Mouse (Mus musculus) E14TG2a.4 (cell line): Measurements from ENCODE around the gene Rfc4.

Experiments
- H3K27me3 ChIP-seq: 2 replicates; pipeline ENCODE4 v1.6.1; 2014; ENCODE audit warnings: low read length, control low read depth; ENCODE audit not compliant: insufficient read depth
- H3K36me3 ChIP-seq: 2 replicates; pipeline ENCODE4 v1.6.1; 2014; ENCODE audit warnings: low read length, control low read depth; ENCODE audit not compliant: insufficient read depth
- H3K4me1 ChIP-seq: replicated peaks from 2 replicates; pipeline ENCODE4 v1.6.1; 2014; ENCODE audit warnings: low read depth, low read length, control low read depth
- H3K4me3 ChIP-seq: replicated peaks from 2 replicates; pipeline ENCODE4 v1.5.1; 2014; ENCODE audit warnings: mild to moderate bottlenecking, low read length
- H3K9me3 ChIP-seq: 2 replicates; pipeline ENCODE4 v1.6.1; 2014; ENCODE audit warnings: low read length, control low read depth
- CTCF ChIP-seq: conservative IDR thresholded peaks from 2 replicates; pipeline ENCODE4 v1.5.1; 2014; ENCODE audit warnings: low read length
- NANOG ChIP-seq: IDR thresholded peaks from 2 replicates; pipeline ENCODE4 v1.6.1; 2014; ENCODE audit warnings: borderline replicate concordance, low read length, mixed read lengths
- POU5F1 ChIP-seq: IDR thresholded peaks from 2 replicates; pipeline ENCODE4 v1.6.1; 2014; ENCODE audit warnings: low read length, borderline replicate concordance

The Rfc4 gene

GRCm38 (mm10) chr16:23109350-23110280 is 17.9 kb downstream of the Rfc4 start:
- no peaks in the 10 kb centered on the region for H3K9me3 ChIP-seq
- peaks cover 67% of the 10 kb centered on the region for H3K36me3 ChIP-seq
- no peaks in the 10 kb centered on the region for H3K27me3 ChIP-seq
- peaks cover 27% of the 10 kb centered on the region for H3K4me1 ChIP-seq
- H3K4me3 ChIP-seq: peak overlapping the region; percentile 100
- no peak for TF ChIP-seq NANOG
- no peak for TF ChIP-seq CTCF
- no peak for TF ChIP-seq POU5F1

DNA sequence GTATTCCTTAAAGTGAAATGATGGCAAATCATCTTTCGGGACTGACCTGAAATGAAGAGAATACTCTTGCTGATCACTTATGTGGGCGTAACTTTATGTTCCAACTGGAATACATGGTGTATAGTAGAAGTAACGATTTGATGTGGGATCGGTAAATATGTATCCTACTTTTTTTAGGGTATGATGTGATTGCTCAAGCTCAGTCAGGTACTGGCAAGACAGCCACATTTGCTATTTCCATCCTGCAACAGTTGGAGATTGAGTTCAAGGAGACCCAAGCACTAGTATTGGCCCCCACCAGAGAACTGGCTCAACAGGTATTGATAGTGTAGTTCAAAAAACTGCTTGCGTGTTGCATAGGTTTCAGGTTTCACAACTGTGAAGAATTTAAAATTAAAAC is 18.6 kb downstream of the Rfc4 start:
- peak overlapping the region; percentile 100 for H3K4me3 ChIP-seq
- peaks cover 33% of the 10 kb centered on the region for H3K4me1 ChIP-seq
- H3K27me3 ChIP-seq: no peaks in the 10 kb centered on the region
- no peaks in the 10 kb centered on the region for H3K9me3 ChIP-seq
- TF ChIP-seq NANOG (no peak), CTCF (no peak), POU5F1 (no peak)
- H3K36me3 ChIP-seq: peaks cover 60% of the 10 kb centered on the region

DNA sequence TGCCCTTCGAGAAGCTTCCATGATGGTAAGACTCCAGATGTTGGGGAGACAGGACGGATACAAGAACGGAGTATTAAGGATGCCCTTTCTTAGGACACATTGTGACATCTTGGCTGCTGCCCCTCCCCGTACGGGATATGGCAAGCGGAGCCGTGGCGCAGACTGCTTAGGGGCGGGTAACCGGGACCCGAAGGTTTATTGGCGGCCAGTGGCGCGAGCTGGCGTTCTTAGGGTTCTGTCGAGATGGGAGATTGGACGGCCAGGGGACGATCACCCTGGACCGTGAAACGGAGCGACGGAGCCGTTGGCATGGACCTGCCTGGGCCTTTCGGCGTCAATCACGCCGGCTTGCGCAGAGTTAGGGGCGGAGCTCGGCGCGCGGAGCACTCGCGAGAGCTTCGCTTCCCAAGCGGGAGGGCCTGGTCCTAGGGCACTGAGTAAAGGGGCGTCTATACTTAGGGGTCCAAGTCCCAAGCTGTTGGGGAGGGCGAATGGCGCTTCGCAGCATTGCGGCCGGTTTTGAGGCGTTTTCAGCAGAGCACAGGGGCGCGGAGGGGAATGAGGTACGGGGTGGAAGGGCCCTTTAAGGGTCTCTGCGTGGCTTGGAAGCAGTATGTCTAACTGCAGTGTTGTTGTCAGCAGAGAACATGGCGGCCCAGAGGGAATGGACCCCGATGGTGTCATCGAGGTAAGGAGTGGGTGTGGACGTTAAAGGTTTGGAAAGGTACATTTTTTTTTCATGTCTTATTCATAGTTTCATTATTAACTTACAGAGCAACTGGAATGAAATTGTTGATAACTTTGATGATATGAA is 19.4 kb downstream of the Rfc4 start:
- H3K36me3 ChIP-seq: peaks cover 55% of the 10 kb centered on the region
- no peaks in the 10 kb centered on the region for H3K27me3 ChIP-seq
- H3K4me3 ChIP-seq: peak overlapping the region; percentile 100
- H3K4me1 ChIP-seq: peaks cover 41% of the 10 kb centered on the region
- H3K9me3 ChIP-seq: no peaks in the 10 kb centered on the region
- TF ChIP-seq POU5F1 (no peak), NANOG (no peak), CTCF (no peak)

GRCm38 (mm10) chr16:23107231-23107942 is 20.1 kb downstream of the Rfc4 start, which contains the start of gene Eif4a2:
Eif4a2 (plus strand) TSS chr16:23107444.
- H3K4me3 ChIP-seq: peak within 1 kb of the TSS; percentile 100
- peaks cover 36% of the 10 kb centered on the region for H3K4me1 ChIP-seq
- no peaks in the 10 kb centered on the region for H3K9me3 ChIP-seq
- H3K36me3 ChIP-seq: peaks cover 48% of the 10 kb centered on the region
- no peak for TF ChIP-seq POU5F1
- TF ChIP-seq CTCF: no peak
- no peak for TF ChIP-seq NANOG
- no peaks in the 10 kb centered on the region for H3K27me3 ChIP-seq

DNA sequence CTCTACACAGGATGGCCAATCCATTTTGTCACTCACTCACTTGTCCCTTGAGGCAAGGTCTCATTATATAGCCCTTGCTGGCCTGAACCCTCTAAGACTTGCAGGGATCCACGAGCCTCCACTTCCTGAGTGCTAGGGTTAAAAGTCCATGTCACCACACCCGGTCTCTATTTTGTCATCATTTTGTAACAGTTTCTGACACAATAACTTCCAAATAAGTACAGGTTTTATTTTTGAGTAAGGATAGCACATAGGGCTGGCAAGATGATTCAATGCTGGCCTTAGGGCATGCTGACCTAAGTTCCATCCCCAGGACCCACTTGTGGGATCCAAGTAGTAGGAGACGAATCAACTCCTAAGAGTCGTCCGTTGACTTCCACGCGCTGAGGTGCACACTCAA is 21.4 kb downstream of the Rfc4 start:
- H3K36me3 ChIP-seq: peaks cover 35% of the 10 kb centered on the region
- no peaks in the 10 kb centered on the region for H3K9me3 ChIP-seq
- no peaks in the 10 kb centered on the region for H3K27me3 ChIP-seq
- no peak for TF ChIP-seq POU5F1
- TF ChIP-seq CTCF: no peak
- TF ChIP-seq NANOG: no peak
- peaks cover 43% of the 10 kb centered on the region for H3K4me1 ChIP-seq
- peak overlapping the region; percentile 100 for H3K4me3 ChIP-seq

- no peaks in the 10 kb centered on the region for H3K27me3 ChIP-seq
- peaks cover 52% of the 10 kb centered on the region for H3K4me1 ChIP-seq
- H3K36me3 ChIP-seq: peaks cover 12% of the 10 kb centered on the region
- peak overlapping the region; percentile 82 for H3K4me3 ChIP-seq
- H3K9me3 ChIP-seq: no peaks in the 10 kb centered on the region
- TF ChIP-seq NANOG: no peak
- no peak for TF ChIP-seq POU5F1
- TF ChIP-seq CTCF: no peak
These were observed 23.7 kb downstream of the Rfc4 start for GRCm38 (mm10) chr16:23103841-23104240.

- no peaks in the 10 kb centered on the region for H3K9me3 ChIP-seq
- peak overlapping the region; percentile 82 for H3K4me3 ChIP-seq
- no peak; the same call in 1 of the 2 replicates for TF ChIP-seq NANOG
- TF ChIP-seq POU5F1: no peak
- TF ChIP-seq CTCF: no peak
- peaks cover 6% of the 10 kb centered on the region for H3K36me3 ChIP-seq
- H3K27me3 ChIP-seq: no peaks in the 10 kb centered on the region
- peaks cover 58% of the 10 kb centered on the region for H3K4me1 ChIP-seq
These were observed 24.3 kb downstream of the Rfc4 start for GRCm38 (mm10) chr16:23103038-23103745.
